Mouse (Mus musculus) small intestine, adult 2 months (tissue): Measurements from ENCODE around the gene Ppargc1a.

ENCODE experiments used
- CTCF ChIP-seq: fragments of 200-500 bp; IDR thresholded peaks from 2 replicates; pipeline ENCODE4 v1.5.1; 2012; ENCODE audit warnings: low read depth, mild to moderate bottlenecking, control low read depth, inconsistent platforms, low read length, moderate library complexity, mixed read lengths; ENCODE audit not compliant: insufficient replicate concordance, insufficient read length; ENCODE audit errors: extremely low read depth
- POLR2A ChIP-seq: fragments of 200-500 bp; IDR thresholded peaks from 2 replicates; pipeline ENCODE4 v1.6.1; 2012; ENCODE audit warnings: low read depth, mild to moderate bottlenecking, control low read depth, inconsistent platforms, low read length, moderate library complexity

DNA sequence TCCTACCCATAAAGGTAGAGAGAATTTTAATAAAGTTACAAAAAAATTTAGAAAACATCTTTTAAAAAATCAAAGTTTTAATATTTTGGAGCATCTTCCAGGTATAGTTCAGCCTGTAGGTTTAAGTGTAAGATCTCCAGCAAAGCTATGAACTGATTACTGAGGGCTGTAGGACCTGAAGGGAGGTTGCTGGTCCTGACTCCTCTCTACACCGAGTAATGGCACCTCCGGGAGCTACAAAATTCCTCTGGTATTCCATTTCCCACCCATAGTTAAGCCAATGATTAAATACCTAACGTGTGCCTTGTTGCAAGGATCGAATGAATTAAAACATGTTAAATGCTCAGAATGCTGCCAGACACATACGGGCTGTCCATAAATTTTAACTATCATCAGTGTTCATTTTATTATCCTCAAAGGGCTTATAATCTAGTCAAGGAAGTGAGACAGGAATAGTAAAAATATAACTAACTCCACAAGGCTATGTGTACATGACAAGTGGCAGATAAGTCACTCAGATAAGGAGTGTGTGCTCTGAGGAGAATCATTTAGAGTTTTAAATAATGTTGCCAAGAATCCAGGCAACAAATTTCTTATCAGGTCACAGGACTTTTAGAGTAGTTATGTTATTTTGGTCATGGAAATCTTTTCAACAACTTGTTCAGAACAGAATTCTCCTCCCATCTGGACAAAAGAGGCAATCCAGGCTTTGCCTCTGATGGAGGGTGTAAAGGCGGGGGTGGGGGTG is 49.9 kb downstream of the Ppargc1a start:
- TF ChIP-seq CTCF (no peak), POLR2A (no peak)
